Mouse (Mus musculus): ENCODE results near the gene Gm43517. TPM values are rescaled to one million over a fixed set of nuclear protein-coding genes. Genes with fewer than 3 reads are reported as not detected.
A peak's percentile ranks its signal among the peaks of the same experiment; 100 is the strongest.

Gm43517 gene
- polyA plus RNA-seq, 2 experiments: 0.04 TPM; not detected in 1

GRCm38 (mm10) chr12:49398163-49398540 is 13.2 kb downstream of the Gm43517 start:
- no peaks in the 10 kb centered on the region for H3K9me3 ChIP-seq (ENCODE audit: control insufficient read depth, low read length)
- peaks cover 81% of the 10 kb centered on the region for H3K27me3 ChIP-seq (ENCODE audit: control insufficient read depth, insufficient read depth, low read length)
- ATAC-seq (ENCODE audit: low FRiP score, low read depth): no peak
- no peak overlapping the region for H3K9ac ChIP-seq (ENCODE audit: low read depth, low read length, severe bottlenecking)
- no peaks in the 10 kb centered on the region for H3K36me3 ChIP-seq (ENCODE audit: control insufficient read depth, insufficient read depth, low read length)
- no peak overlapping the region for H3K27ac ChIP-seq (replicated peaks; ENCODE audit: low read depth, low read length)
- no peak overlapping the region for H3K4me3 ChIP-seq (replicated peaks; ENCODE audit: low read length)
- no peak for TF ChIP-seq POLR2A (IDR thresholded peaks at IDR 0.05; ENCODE audit: borderline replicate concordance, extremely low read depth, insufficient read depth, insufficient read length)
- DNase-seq (ENCODE audit: low spot score): peak; percentile 1
- 0 out of 2 replicates have a peak, but pooled peaks cover 2% of the 10 kb centered on the region for H3K4me1 ChIP-seq (ENCODE audit: control insufficient read depth, insufficient read depth, low read length)
- no peak overlapping the region for H3K4me2 ChIP-seq (replicated peaks; ENCODE audit: low read depth, low read length, severe bottlenecking)

- no peaks in the 10 kb centered on the region for H3K9me3 ChIP-seq (ENCODE audit: control insufficient read depth, low read length)
- 0 out of 2 replicates have a peak, but pooled peaks cover 2% of the 10 kb centered on the region for H3K4me1 ChIP-seq (ENCODE audit: control insufficient read depth, insufficient read depth, low read length)
- WGBS: 20% methylated on average over 3 of the region's 3 CpGs
- DNase-seq (ENCODE audit: low spot score): peak; percentile 2
- H3K4me2 ChIP-seq (replicated peaks; ENCODE audit: low read depth, low read length, severe bottlenecking): no peak overlapping the region
- no peaks in the 10 kb centered on the region for H3K36me3 ChIP-seq (ENCODE audit: control insufficient read depth, insufficient read depth, low read length)
- no peak overlapping the region for H3K4me3 ChIP-seq (replicated peaks; ENCODE audit: low read length)
- TF ChIP-seq POLR2A (IDR thresholded peaks at IDR 0.05; ENCODE audit: borderline replicate concordance, extremely low read depth, insufficient read depth, insufficient read length): no peak
- no peak for ATAC-seq (ENCODE audit: low FRiP score, low read depth)
- peaks cover 83% of the 10 kb centered on the region for H3K27me3 ChIP-seq (ENCODE audit: control insufficient read depth, insufficient read depth, low read length)
- H3K27ac ChIP-seq (replicated peaks; ENCODE audit: low read depth, low read length): no peak overlapping the region
- no peak overlapping the region for H3K9ac ChIP-seq (ENCODE audit: low read depth, low read length, severe bottlenecking)
Observed at GRCm38 (mm10) chr12:49398636-49399035, 13.7 kb downstream of the Gm43517 start.

GRCm38 (mm10) chr12:49399611-49400010 is 14.6 kb downstream of the Gm43517 start:
- WGBS: 8% methylated on average over 1 of the region's 1 CpGs
- no peak overlapping the region for H3K4me3 ChIP-seq (replicated peaks; ENCODE audit: low read length)

GRCm38 (mm10) chr12:49400036-49400852 is 15.3 kb downstream of the Gm43517 start:
- no peak for TF ChIP-seq POLR2A (IDR thresholded peaks at IDR 0.05; ENCODE audit: borderline replicate concordance, extremely low read depth, insufficient read depth, insufficient read length)
- Histone ChIP-seq H3K9ac (ENCODE audit: low read depth, low read length, severe bottlenecking) (no peak overlapping the region), H3K4me3 (replicated peaks; ENCODE audit: low read length) (no peak overlapping the region; the same call in 1 of the 2 replicates), H3K27ac (replicated peaks; ENCODE audit: low read depth, low read length) (no peak overlapping the region), H3K9me3 (ENCODE audit: control insufficient read depth, low read length) (no peaks in the 10 kb centered on the region), H3K36me3 (ENCODE audit: control insufficient read depth, insufficient read depth, low read length) (no peaks in the 10 kb centered on the region), H3K4me1 (ENCODE audit: control insufficient read depth, insufficient read depth, low read length) (0 out of 2 replicates have a peak, but pooled peaks cover 2% of the 10 kb centered on the region), H3K4me2 (replicated peaks; ENCODE audit: low read depth, low read length, severe bottlenecking) (no peak overlapping the region), H3K27me3 (ENCODE audit: control insufficient read depth, insufficient read depth, low read length) (peaks cover 80% of the 10 kb centered on the region)
- DNase-seq (ENCODE audit: low spot score) (no peak), ATAC-seq (ENCODE audit: low FRiP score, low read depth) (no peak)
- WGBS: under 1% methylated on average over 9 of the region's 9 CpGs

More at GRCm38 (mm10) chr12:49399611-49400010, 14.6 kb downstream of the Gm43517 start:
- Histone ChIP-seq H3K27me3 (ENCODE audit: control insufficient read depth, insufficient read depth, low read length) (peaks cover 81% of the 10 kb centered on the region), H3K4me2 (replicated peaks; ENCODE audit: low read depth, low read length, severe bottlenecking) (no peak overlapping the region), H3K9me3 (ENCODE audit: control insufficient read depth, low read length) (no peaks in the 10 kb centered on the region), H3K27ac (replicated peaks; ENCODE audit: low read depth, low read length) (no peak overlapping the region), H3K36me3 (ENCODE audit: control insufficient read depth, insufficient read depth, low read length) (no peaks in the 10 kb centered on the region), H3K4me1 (ENCODE audit: control insufficient read depth, insufficient read depth, low read length) (0 out of 2 replicates have a peak, but pooled peaks cover 2% of the 10 kb centered on the region), H3K9ac (ENCODE audit: low read depth, low read length, severe bottlenecking) (no peak overlapping the region)
- no peak for TF ChIP-seq POLR2A (IDR thresholded peaks at IDR 0.05; ENCODE audit: borderline replicate concordance, extremely low read depth, insufficient read depth, insufficient read length)
- ATAC-seq (ENCODE audit: low FRiP score, low read depth) (no peak), DNase-seq (ENCODE audit: low spot score) (no peak)

DNA sequence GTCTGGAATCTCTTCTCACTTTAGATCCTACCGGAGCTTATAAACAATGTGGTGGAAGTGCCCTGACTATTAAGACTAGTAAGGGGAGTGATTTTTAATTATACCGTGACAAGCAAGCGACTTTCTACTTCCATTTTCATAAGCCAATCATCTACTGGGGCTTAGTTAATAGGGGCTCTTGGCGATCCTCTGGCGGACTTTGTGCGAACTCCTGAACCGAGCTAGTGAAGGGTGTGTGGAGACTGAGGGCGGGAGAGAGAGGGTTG is 15.8 kb downstream of the Gm43517 start:
- H3K27ac ChIP-seq (replicated peaks; ENCODE audit: low read depth, low read length): no peak overlapping the region
- WGBS: under 1% methylated on average over 8 of the region's 8 CpGs
- peak; percentile 73; the same call in 1 of the 2 replicates for ATAC-seq (ENCODE audit: low FRiP score, low read depth)
- peak overlapping the region; percentile 85 for H3K4me2 ChIP-seq (replicated peaks; ENCODE audit: low read depth, low read length, severe bottlenecking)
- H3K27me3 ChIP-seq (ENCODE audit: control insufficient read depth, insufficient read depth, low read length): peaks cover 77% of the 10 kb centered on the region
- no peaks in the 10 kb centered on the region for H3K36me3 ChIP-seq (ENCODE audit: control insufficient read depth, insufficient read depth, low read length)
- no peak for DNase-seq (ENCODE audit: low spot score)
- 0 out of 2 replicates have a peak, but pooled peaks cover 2% of the 10 kb centered on the region for H3K4me1 ChIP-seq (ENCODE audit: control insufficient read depth, insufficient read depth, low read length)
- H3K4me3 ChIP-seq (replicated peaks; ENCODE audit: low read length): peak overlapping the region; percentile 39
- no peaks in the 10 kb centered on the region for H3K9me3 ChIP-seq (ENCODE audit: control insufficient read depth, low read length)
- TF ChIP-seq POLR2A (IDR thresholded peaks at IDR 0.05; ENCODE audit: borderline replicate concordance, extremely low read depth, insufficient read depth, insufficient read length): no peak
- no peak overlapping the region for H3K9ac ChIP-seq (ENCODE audit: low read depth, low read length, severe bottlenecking)
